Mouse (Mus musculus): Measurements from ENCODE around the gene Mthfr.

Mthfr gene

GRCm38 (mm10) chr4:148065702-148066400 is 27.0 kb downstream of the Mthfr start:
- DNase-seq (ENCODE audit: low spot score in 2 of 2), result no peak

- no peak for DNase-seq (ENCODE audit: low spot score in 2 of 2)
These were observed 27.5 kb downstream of the Mthfr start for GRCm38 (mm10) chr4:148066401-148066744.

GRCm38 (mm10) chr4:148067346-148067745 is 28.5 kb downstream of the Mthfr start:
- no peak for DNase-seq (ENCODE audit: low spot score in 2 of 2)

GRCm38 (mm10) chr4:148069602-148070218 is 30.8 kb downstream of the Mthfr start:
- no peak for DNase-seq (ENCODE audit: low spot score in 2 of 2)

- DNase-seq (ENCODE audit: low spot score in 2 of 2), result no peak
These were observed 32.6 kb downstream of the Mthfr start for GRCm38 (mm10) chr4:148071508-148071907.

- DNase-seq (ENCODE audit: low spot score in 2 of 2), result no peak
These were observed 35.8 kb downstream of the Mthfr start for GRCm38 (mm10) chr4:148074521-148075189.

- DNase-seq (ENCODE audit: low spot score in 2 of 2), result peak in 1 of 2 experiments; percentile 80
These were observed 36.4 kb downstream of the Mthfr start for GRCm38 (mm10) chr4:148075259-148075658.

GRCm38 (mm10) chr4:148075881-148076280 is 37.0 kb downstream of the Mthfr start:
- DNase-seq (ENCODE audit: low spot score in 2 of 2), result no peak

- no peak for DNase-seq (ENCODE audit: low spot score in 2 of 2)
These were observed 40.3 kb downstream of the Mthfr start for GRCm38 (mm10) chr4:148079212-148079611.

GRCm38 (mm10) chr4:148079944-148080596 is 41.2 kb downstream of the Mthfr start:
- DNase-seq (ENCODE audit: low spot score in 2 of 2), result no peak

GRCm38 (mm10) chr4:148080597-148080973 is 41.7 kb downstream of the Mthfr start:
- DNase-seq (ENCODE audit: low spot score in 2 of 2), result no peak

GRCm38 (mm10) chr4:148081201-148081600 is 42.3 kb downstream of the Mthfr start:
- DNase-seq (ENCODE audit: low spot score in 2 of 2), result no peak

GRCm38 (mm10) chr4:148082257-148083044 is 43.6 kb downstream of the Mthfr start:
- peak; percentile 61 to 81 for DNase-seq (ENCODE audit: low spot score in 2 of 2)

- peak in 1 of 2 experiments; percentile 64 for DNase-seq (ENCODE audit: low spot score in 2 of 2)
These were observed 44.5 kb downstream of the Mthfr start for GRCm38 (mm10) chr4:148083176-148083899.

- DNase-seq (ENCODE audit: low spot score in 2 of 2), result peak in 1 of 2 experiments; percentile 29
These were observed 45.4 kb downstream of the Mthfr start for GRCm38 (mm10) chr4:148084261-148084714.

GRCm38 (mm10) chr4:148085131-148085906 is 46.4 kb downstream of the Mthfr start:
- DNase-seq (ENCODE audit: low spot score in 2 of 2), result no peak

- DNase-seq (ENCODE audit: low spot score in 2 of 2), result no peak
These were observed 47.0 kb downstream of the Mthfr start for GRCm38 (mm10) chr4:148085907-148086305.

GRCm38 (mm10) chr4:148087091-148087906 is 48.4 kb downstream of the Mthfr start:
- no peak for DNase-seq (ENCODE audit: low spot score in 2 of 2)

GRCm38 (mm10) chr4:148087907-148088527 is 49.1 kb downstream of the Mthfr start, which contains the start of gene Agtrap:
TSS of gene Agtrap (minus strand) at chr4:148088031.
- peak; percentile 85 to 93 for DNase-seq (ENCODE audit: low spot score in 2 of 2)
